Mouse (Mus musculus) stomach, embryonic 16.5 days (tissue): ENCODE measurements around the gene Pla2g3. TPM values are rescaled to one million over a fixed set of nuclear protein-coding genes. Genes with fewer than 3 reads are reported as not detected.

Experiments
- ATAC-seq: fragments of 200-750 bp; cut with Nextera tagmentation; 2 replicates; pipeline ENCODE4 v1.8.0; 2017; ENCODE audit warnings: moderate number of reproducible peaks, moderate TSS enrichment; ENCODE audit not compliant: insufficient read depth, low FRiP score
- H3K27ac ChIP-seq: fragments of 300-500 bp; sonication (generic); 2 replicates; pipeline ENCODE4 v1.5.1; 2014; ENCODE audit warnings: low read length
- H3K27me3 ChIP-seq: fragments of 300-500 bp; sonication (generic); 2 replicates; pipeline ENCODE4 v1.6.1; 2014; ENCODE audit warnings: low read length, control low read depth, mixed read lengths; ENCODE audit not compliant: control insufficient read depth, insufficient read depth
- H3K36me3 ChIP-seq: fragments of 300-500 bp; sonication (generic); 2 replicates; pipeline ENCODE4 v1.6.1; 2014; ENCODE audit warnings: low read length; ENCODE audit not compliant: control insufficient read depth, insufficient read depth
- H3K4me1 ChIP-seq: fragments of 300-500 bp; sonication (generic); 2 replicates; pipeline ENCODE4 v1.6.1; 2014; ENCODE audit warnings: low read length, control low read depth, mixed read lengths; ENCODE audit not compliant: control insufficient read depth, insufficient read depth
- H3K4me2 ChIP-seq: fragments of 300-500 bp; sonication (generic); 2 replicates; pipeline ENCODE4 v1.6.1; 2014; ENCODE audit warnings: low read depth, low read length, mixed read lengths
- H3K4me3 ChIP-seq: fragments of 300-500 bp; sonication (generic); replicated peaks from 2 replicates; pipeline ENCODE4 v1.5.1; 2014; ENCODE audit warnings: mild to moderate bottlenecking, low read length
- H3K9ac ChIP-seq: fragments of 300-500 bp; sonication (generic); 2 replicates; pipeline ENCODE4 v1.6.1; 2014; ENCODE audit warnings: low read length
- H3K9me3 ChIP-seq: fragments of 300-500 bp; sonication (generic); replicated peaks from 2 replicates; pipeline ENCODE4 v1.6.1; 2016; ENCODE audit warnings: low read length, control low read depth; ENCODE audit not compliant: control insufficient read depth
- WGBS: fragments of 180-500 bp; shearing (Covaris S2); extraction: QIAGEN DNeasy Blood & Tissue Kit; methylation state at CpG from one replicate; pipeline ENCODE4 v1.1.7; 2014; 5-methylcytosine and 5-hydroxymethylcytosine counted together
- polyA plus RNA-seq: library from polyadenylated mRNA; unstranded; fragments of >200 nt; fragmentation: Nextera tagmentation; extraction: Ambion mirVana; gene quantifications from 2 replicates; pipeline ENCODE4 v1.2.1, GENCODE M21; 2015

Pla2g3 gene
- polyA plus RNA-seq, 1 experiment from 2014 or later, result 1.8 TPM

DNA sequence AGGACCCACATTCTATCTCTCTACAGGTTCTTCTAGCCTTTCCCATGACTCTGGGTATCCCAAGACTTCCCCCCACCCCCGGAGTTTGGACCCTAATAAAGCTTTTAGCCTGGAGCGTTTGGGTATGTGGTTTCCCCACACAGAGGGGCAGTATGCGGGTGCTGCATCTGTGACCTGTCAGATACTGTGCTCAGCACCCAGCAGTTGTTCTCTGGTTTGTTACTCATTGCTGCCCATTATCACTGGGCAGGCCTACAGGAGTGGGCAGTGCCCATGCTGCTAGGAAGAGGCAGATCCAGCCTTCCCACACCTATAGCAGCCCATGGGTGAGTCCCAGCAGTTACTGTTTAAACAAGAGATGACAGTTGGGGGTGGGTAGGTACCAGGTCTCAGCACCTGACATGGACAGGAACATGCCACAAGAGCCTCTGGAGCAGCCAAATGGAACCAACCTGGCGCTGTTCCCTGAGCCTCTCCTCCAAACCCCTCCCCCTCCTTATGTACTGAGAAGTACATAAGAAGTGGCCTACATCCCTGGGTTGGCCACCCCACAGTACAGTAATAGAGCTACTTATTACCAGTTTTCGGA lies 48.8 kb downstream of the Pla2g3 start:
- Histone ChIP-seq H3K36me3 (peaks cover 14% of the 10 kb centered on the region; the same call in 1 of the 2 replicates), H3K9me3 (no peaks in the 10 kb centered on the region), H3K4me3 (peak overlapping the region; percentile 75), H3K4me2 (peak overlapping the region; percentile 89), H3K4me1 (peaks cover 28% of the 10 kb centered on the region), H3K27ac (peak overlapping the region; percentile 96), H3K27me3 (no peaks in the 10 kb centered on the region), H3K9ac (peak overlapping the region; percentile 40; the same call in 1 of the 2 replicates)
- no peak for ATAC-seq
- WGBS, result 93% methylated on average over 5 of the region's 5 CpGs

DNA sequence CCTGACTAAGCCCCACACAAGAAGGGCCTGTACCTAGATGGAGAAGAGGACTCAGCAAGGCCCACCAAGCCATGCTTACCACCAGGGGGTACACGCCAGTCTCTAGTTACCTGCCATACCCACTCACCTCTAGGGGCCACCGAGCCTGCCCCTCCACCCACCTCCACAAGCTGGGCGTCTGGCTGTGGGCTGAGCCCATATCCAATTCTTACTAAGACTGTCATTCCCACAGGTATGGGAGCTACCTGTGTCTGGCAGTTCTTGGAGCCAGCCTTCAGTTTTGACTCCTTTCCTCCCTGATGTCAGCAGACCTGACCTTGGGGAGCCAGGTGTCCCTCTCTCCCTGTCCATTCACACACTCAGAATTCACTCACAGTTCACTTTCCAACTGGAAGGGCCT lies 49.6 kb downstream of the Pla2g3 start:
- ATAC-seq, result no peak
- Histone ChIP-seq H3K9ac (peak overlapping the region; percentile 88), H3K36me3 (0 out of 2 replicates have a peak, but pooled peaks cover 8% of the 10 kb centered on the region), H3K4me2 (peak overlapping the region; percentile 89), H3K4me1 (peaks cover 31% of the 10 kb centered on the region), H3K27ac (peak overlapping the region; percentile 72; the same call in 1 of the 2 replicates), H3K4me3 (peak overlapping the region; percentile 75), H3K9me3 (no peaks in the 10 kb centered on the region), H3K27me3 (no peaks in the 10 kb centered on the region)
- 75% methylated on average over 3 of the region's 3 CpGs for WGBS

DNA sequence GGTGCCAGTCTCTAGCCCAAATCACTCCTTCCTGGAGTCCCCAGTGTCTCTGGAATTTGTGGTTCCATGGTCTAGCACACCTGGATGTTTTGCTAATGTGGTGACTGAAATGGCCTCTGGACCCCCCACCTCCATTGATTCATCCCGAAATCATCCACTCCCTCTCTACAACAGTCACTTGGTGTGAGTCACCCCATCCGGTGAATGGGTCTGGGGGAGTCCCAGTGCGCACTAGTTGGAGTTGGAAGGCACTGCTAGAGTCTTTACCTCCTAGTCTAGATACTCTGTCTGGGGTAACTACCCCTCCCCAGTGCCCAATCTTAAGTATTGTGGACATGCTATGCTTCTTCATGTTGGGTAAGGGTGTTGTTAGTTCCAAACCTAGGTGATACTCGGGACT lies 50.3 kb downstream of the Pla2g3 start:
- peak overlapping the region; percentile 75 for H3K4me3 ChIP-seq
- H3K9me3 ChIP-seq, result no peaks in the 10 kb centered on the region
- H3K9ac ChIP-seq, result peak overlapping the region; percentile 88
- H3K27ac ChIP-seq, result peak overlapping the region; percentile 72
- no peaks in the 10 kb centered on the region for H3K27me3 ChIP-seq
- 0 out of 2 replicates have a peak, but pooled peaks cover 8% of the 10 kb centered on the region for H3K36me3 ChIP-seq
- peak overlapping the region; percentile 89 for H3K4me2 ChIP-seq
- no peak for ATAC-seq
- 60% methylated on average over 4 of the region's 4 CpGs for WGBS
- H3K4me1 ChIP-seq, result peaks cover 37% of the 10 kb centered on the region

DNA sequence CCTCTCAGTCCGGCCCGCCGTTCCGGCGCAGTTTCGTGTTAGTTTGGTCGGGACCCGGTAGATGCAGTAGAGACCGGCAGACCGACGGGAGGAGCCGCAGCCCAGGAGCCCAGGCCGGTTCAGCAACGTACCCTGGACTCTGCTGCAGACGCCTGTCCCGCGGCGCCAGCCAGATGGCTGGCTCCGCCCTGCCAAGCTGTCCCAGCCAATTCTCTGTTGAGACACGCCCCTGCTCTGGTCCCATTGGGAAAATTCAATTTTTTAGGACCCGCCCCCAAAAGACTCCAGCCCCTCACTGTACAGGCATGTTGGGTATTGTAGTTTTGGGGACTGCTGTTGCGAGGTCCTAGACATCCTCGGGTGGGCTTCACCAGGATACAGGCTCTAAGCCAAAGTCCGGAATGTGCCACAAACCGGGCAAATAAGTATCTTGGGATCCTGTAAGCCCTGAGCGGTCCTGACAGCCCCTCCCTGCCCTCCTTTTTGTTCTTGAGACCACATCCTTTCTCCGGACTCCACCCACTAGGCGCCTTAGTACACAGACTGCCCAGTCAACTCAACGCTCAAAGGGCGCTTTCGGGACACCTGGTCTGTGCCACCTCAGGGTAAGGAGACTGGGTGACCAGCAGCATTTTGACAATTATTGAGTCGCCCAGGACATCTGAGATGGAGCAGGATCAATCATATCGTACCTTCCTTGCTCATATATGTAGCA lies 51.2 kb downstream of the Pla2g3 start:
- H3K27me3 ChIP-seq, result no peaks in the 10 kb centered on the region
- H3K4me3 ChIP-seq, result peak overlapping the region; percentile 75
- peak overlapping the region; percentile 88 for H3K9ac ChIP-seq
- H3K4me2 ChIP-seq, result peak overlapping the region; percentile 89
- H3K36me3 ChIP-seq, result 0 out of 2 replicates have a peak, but pooled peaks cover 1% of the 10 kb centered on the region
- no peaks in the 10 kb centered on the region for H3K9me3 ChIP-seq
- WGBS, result 3% methylated on average over 33 of the region's 33 CpGs
- peak overlapping the region; percentile 72 for H3K27ac ChIP-seq
- peaks cover 38% of the 10 kb centered on the region for H3K4me1 ChIP-seq
- ATAC-seq, result peak; percentile 89

DNA sequence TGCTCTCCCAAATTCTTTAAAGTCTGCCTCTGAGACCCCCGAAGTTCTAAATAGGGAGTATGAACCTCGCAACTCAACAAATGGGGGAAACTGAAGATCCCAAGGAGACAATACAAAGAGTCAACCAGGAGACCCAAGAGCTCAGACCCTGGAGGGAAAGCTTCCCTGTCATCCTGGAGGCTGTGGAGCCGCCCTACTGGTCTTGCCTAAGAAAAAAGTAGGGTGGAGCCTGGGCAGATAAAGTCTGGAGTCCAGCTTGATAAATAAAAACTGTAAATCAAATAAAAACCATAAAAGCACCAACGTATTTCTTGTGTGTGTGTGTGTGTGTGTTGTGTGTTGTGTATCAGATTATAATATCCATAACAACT lies 51.7 kb downstream of the Pla2g3 start:
- WGBS, result 71% methylated on average over 4 of the region's 4 CpGs
- Histone ChIP-seq H3K9ac (peak overlapping the region; percentile 65), H3K27ac (no peak overlapping the region), H3K4me3 (peak overlapping the region; percentile 75), H3K4me1 (peaks cover 36% of the 10 kb centered on the region), H3K4me2 (peak overlapping the region; percentile 65), H3K9me3 (no peaks in the 10 kb centered on the region), H3K36me3 (no peaks in the 10 kb centered on the region), H3K27me3 (no peaks in the 10 kb centered on the region)
- no peak for ATAC-seq

DNA sequence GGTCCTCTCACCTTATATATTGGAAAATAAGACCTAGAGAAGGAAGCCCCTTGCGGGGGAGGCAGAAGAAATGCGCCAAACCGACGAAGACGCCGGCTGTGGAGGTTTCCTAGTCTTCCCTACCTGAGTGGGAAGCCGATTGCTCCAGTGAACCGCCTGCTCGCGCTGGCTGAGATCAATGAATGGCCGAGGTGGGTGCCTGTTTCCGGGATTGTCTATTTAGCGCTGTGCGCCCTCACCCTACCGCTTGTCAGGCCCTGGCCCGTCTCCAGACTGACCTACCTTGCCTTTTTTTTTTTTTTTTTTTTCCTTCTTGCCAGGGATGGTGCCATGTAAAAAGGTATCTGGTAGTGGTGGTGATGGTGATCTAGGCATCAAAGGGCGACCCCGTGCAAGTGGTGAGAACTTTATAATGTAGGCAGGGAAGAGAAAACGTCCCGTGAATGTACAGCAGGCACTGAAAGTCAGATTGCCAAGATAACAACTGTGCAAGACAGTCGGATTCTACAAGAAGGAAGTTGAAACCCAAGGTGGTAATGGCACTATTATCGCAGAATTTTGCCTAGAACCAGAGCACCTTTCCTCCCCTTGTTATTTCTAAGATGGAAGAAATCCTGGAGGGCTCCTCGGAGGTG lies 52.5 kb downstream of the Pla2g3 start, which contains the start of gene Smtn:
Smtn (minus strand) TSS at position 162 of the 635 bp plus-strand sequence.
- Histone ChIP-seq H3K9me3 (no peaks in the 10 kb centered on the region), H3K4me3 (peak within 1 kb of the TSS; percentile 75), H3K9ac (peak within 1 kb of the TSS; percentile 65), H3K4me2 (peak within 1 kb of the TSS; percentile 65), H3K36me3 (no peaks in the 10 kb centered on the region), H3K4me1 (peaks cover 33% of the 10 kb centered on the region), H3K27ac (peak within 1 kb of the TSS; percentile 40; the same call in 1 of the 2 replicates), H3K27me3 (no peaks in the 10 kb centered on the region)
- ATAC-seq, result no peak
- 90% methylated on average over 23 of the region's 23 CpGs for WGBS

DNA sequence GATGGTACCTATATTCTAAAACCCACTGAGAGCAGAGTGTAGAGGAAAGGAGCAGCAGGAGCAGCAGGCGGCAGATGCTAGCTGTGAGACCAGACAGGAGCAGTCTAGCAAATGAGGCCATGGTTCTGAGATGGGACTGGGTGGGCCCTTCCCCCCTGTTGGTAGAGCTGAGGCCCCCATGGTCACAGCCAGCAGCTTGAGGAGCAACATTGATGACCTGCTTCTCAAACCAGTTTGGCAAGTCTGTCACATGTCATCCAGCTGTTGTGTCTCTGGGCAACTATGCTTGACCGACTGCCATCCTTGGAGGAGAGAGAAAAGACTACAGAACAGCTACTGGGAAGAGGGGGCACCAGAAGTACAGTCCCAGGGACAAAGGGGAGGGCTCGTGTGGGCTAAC lies 53.8 kb downstream of the Pla2g3 start:
- Histone ChIP-seq H3K27ac (no peak overlapping the region), H3K4me3 (no peak overlapping the region), H3K4me2 (no peak overlapping the region), H3K9me3 (no peaks in the 10 kb centered on the region), H3K4me1 (peaks cover 25% of the 10 kb centered on the region; the same call in 1 of the 2 replicates), H3K9ac (no peak overlapping the region), H3K27me3 (no peaks in the 10 kb centered on the region), H3K36me3 (no peaks in the 10 kb centered on the region)
- no peak for ATAC-seq
- 60% methylated on average over 3 of the region's 3 CpGs for WGBS

DNA sequence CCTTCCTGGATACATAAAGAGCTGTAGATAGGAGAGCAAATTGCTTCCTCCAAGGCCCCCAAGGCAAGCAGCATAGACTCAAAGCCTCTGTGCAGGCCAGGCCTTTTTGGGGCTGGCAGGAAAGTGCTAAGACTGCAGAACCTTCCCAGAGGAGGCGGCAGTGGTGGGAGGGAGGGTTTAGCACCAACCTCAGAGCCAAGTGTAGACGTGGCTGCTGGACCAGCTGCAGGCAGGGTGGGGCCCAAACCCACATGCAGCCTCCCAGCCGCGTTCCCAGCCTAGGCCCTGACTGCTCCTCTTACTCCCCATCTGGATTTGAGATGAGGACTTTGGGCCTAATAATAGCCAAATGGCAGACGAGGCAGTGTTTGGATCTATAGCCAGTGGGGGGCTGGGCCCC lies 54.9 kb downstream of the Pla2g3 start:
- peak overlapping the region; percentile 48 for H3K27ac ChIP-seq

DNA sequence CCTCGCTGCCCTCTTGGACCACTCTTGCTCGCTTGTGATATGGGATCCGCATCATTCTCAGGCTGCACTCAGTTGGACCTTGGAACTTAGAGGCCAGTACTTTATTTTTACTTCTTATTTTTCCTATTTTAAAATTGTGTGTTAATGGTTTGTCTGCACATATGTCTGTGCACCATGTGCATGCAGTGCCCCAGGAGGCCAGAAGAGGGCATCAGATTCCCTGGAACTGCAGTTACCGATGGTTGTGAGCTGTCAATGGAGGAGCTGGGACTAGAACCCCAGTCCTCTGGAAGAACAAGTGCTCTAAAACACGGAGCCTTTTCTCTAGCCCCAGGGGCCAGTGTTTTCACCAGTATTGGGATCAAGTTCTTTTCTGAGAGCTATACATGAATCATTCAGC lies 56.3 kb downstream of the Pla2g3 start:
- H3K36me3 ChIP-seq, result no peaks in the 10 kb centered on the region
- no peaks in the 10 kb centered on the region for H3K27me3 ChIP-seq
- no peak overlapping the region for H3K27ac ChIP-seq
- ATAC-seq, result no peak
- H3K9ac ChIP-seq, result no peak overlapping the region
- WGBS, result 95% methylated on average over 5 of the region's 5 CpGs
- H3K9me3 ChIP-seq, result no peaks in the 10 kb centered on the region
- peaks cover 16% of the 10 kb centered on the region; the same call in 1 of the 2 replicates for H3K4me1 ChIP-seq
- H3K4me3 ChIP-seq, result no peak overlapping the region
- no peak overlapping the region for H3K4me2 ChIP-seq

More for the DNA sequence above, 54.9 kb downstream of the Pla2g3 start:
- Histone ChIP-seq H3K9ac (0 out of 2 replicates have a peak overlapping the region, but pooled peaks have one; percentile 17), H3K27me3 (no peaks in the 10 kb centered on the region), H3K4me3 (no peak overlapping the region), H3K36me3 (no peaks in the 10 kb centered on the region), H3K4me2 (no peak overlapping the region), H3K9me3 (no peaks in the 10 kb centered on the region), H3K4me1 (peaks cover 18% of the 10 kb centered on the region; the same call in 1 of the 2 replicates)
- 32% methylated on average over 5 of the region's 5 CpGs for WGBS
- peak; percentile 44 for ATAC-seq
